Mouse (Mus musculus): ENCODE results near the gene Rapgef1. TPM values are rescaled to one million over a fixed set of nuclear protein-coding genes. Genes with fewer than 3 reads are reported as not detected.

Gene Rapgef1
- polyA plus RNA-seq (2014; fragmentation: Nextera tagmentation; extraction: Ambion mirVana): 13.3 and 14.3 TPM in 2 replicates

- H3K9me3 ChIP-seq (ENCODE audit: control insufficient read depth, low read length): no peaks in the 10 kb centered on the region
- peak within 1 kb of the TSS; percentile 93 for H3K9ac ChIP-seq (ENCODE audit: low read depth, low read length)
- no peaks in the 10 kb centered on the region for H3K36me3 ChIP-seq (ENCODE audit: control insufficient read depth, insufficient read depth, low read length)
- H3K27me3 ChIP-seq (ENCODE audit: control insufficient read depth, insufficient read depth, low read length): no peaks in the 10 kb centered on the region
- H3K4me3 ChIP-seq (ENCODE audit: low read depth, low read length): peak within 1 kb of the TSS; percentile 81
- ATAC-seq (ENCODE audit: low FRiP score): peak; percentile 79
- WGBS: 1% methylated on average over 67 of the region's 101 CpGs
- H3K4me1 ChIP-seq (replicated peaks; ENCODE audit: control insufficient read depth, insufficient read depth, low read length): peaks cover 8% of the 10 kb centered on the region
- peak; percentile 93 for DNase-seq (ENCODE audit: low spot score)
- peak within 1 kb of the TSS; percentile 91 for H3K27ac ChIP-seq (ENCODE audit: low read depth, low read length)
- H3K4me2 ChIP-seq (replicated peaks; ENCODE audit: low read depth, low read length): peak within 1 kb of the TSS; percentile 84
Observed at GRCm38 (mm10) chr2:29619484-29620300, at the start of gene Rapgef1. Gene Rapgef1, plus strand, starts transcription at chr2:29619720.

- peak overlapping the region; percentile 78; the same call in 1 of the 2 replicates for H3K27ac ChIP-seq (ENCODE audit: low read depth, low read length)
- peaks cover 9% of the 10 kb centered on the region for H3K4me1 ChIP-seq (replicated peaks; ENCODE audit: control insufficient read depth, insufficient read depth, low read length)
- DNase-seq (ENCODE audit: low spot score): no peak
Observed at GRCm38 (mm10) chr2:29571921-29572700, 47.4 kb upstream of the Rapgef1 start.

GRCm38 (mm10) chr2:29572811-29573427 is 46.6 kb upstream of the Rapgef1 start:
- 0 out of 2 replicates have a peak, but pooled peaks have one; percentile 22 for ATAC-seq (ENCODE audit: low FRiP score)
- peaks cover 9% of the 10 kb centered on the region for H3K4me1 ChIP-seq (replicated peaks; ENCODE audit: control insufficient read depth, insufficient read depth, low read length)
- no peak overlapping the region for H3K4me2 ChIP-seq (replicated peaks; ENCODE audit: low read depth, low read length)
- no peak overlapping the region for H3K9ac ChIP-seq (ENCODE audit: low read depth, low read length)
- DNase-seq (ENCODE audit: low spot score): peak; percentile 25
- no peaks in the 10 kb centered on the region for H3K27me3 ChIP-seq (ENCODE audit: control insufficient read depth, insufficient read depth, low read length)
- H3K27ac ChIP-seq (ENCODE audit: low read depth, low read length): peak overlapping the region; percentile 78; the same call in 1 of the 2 replicates
- no peak overlapping the region for H3K4me3 ChIP-seq (ENCODE audit: low read depth, low read length)
- H3K36me3 ChIP-seq (ENCODE audit: control insufficient read depth, insufficient read depth, low read length): no peaks in the 10 kb centered on the region
- WGBS: 19% methylated on average over 5 of the region's 5 CpGs
- no peaks in the 10 kb centered on the region for H3K9me3 ChIP-seq (ENCODE audit: control insufficient read depth, low read length)

More at GRCm38 (mm10) chr2:29571921-29572700, 47.4 kb upstream of the Rapgef1 start:
- WGBS: 68% methylated on average over 9 of the region's 9 CpGs
- no peak overlapping the region for H3K4me3 ChIP-seq (ENCODE audit: low read depth, low read length)
- no peak overlapping the region for H3K9ac ChIP-seq (ENCODE audit: low read depth, low read length)
- no peaks in the 10 kb centered on the region for H3K27me3 ChIP-seq (ENCODE audit: control insufficient read depth, insufficient read depth, low read length)
- H3K9me3 ChIP-seq (ENCODE audit: control insufficient read depth, low read length): no peaks in the 10 kb centered on the region
- H3K36me3 ChIP-seq (ENCODE audit: control insufficient read depth, insufficient read depth, low read length): no peaks in the 10 kb centered on the region
- no peak overlapping the region for H3K4me2 ChIP-seq (replicated peaks; ENCODE audit: low read depth, low read length)
- ATAC-seq (ENCODE audit: low FRiP score): no peak

- ATAC-seq (ENCODE audit: low FRiP score) (no peak), DNase-seq (ENCODE audit: low spot score) (peak; percentile 87)
- Histone ChIP-seq H3K9ac (ENCODE audit: low read depth, low read length) (no peak overlapping the region), H3K9me3 (ENCODE audit: control insufficient read depth, low read length) (no peaks in the 10 kb centered on the region), H3K4me3 (ENCODE audit: low read depth, low read length) (no peak overlapping the region), H3K27ac (ENCODE audit: low read depth, low read length) (peak overlapping the region; percentile 78), H3K27me3 (ENCODE audit: control insufficient read depth, insufficient read depth, low read length) (no peaks in the 10 kb centered on the region), H3K4me1 (replicated peaks; ENCODE audit: control insufficient read depth, insufficient read depth, low read length) (peaks cover 9% of the 10 kb centered on the region), H3K36me3 (ENCODE audit: control insufficient read depth, insufficient read depth, low read length) (no peaks in the 10 kb centered on the region), H3K4me2 (replicated peaks; ENCODE audit: low read depth, low read length) (no peak overlapping the region)
- 7% methylated on average over 5 of the region's 5 CpGs for WGBS
Observed at GRCm38 (mm10) chr2:29573591-29573990, 45.9 kb upstream of the Rapgef1 start.

GRCm38 (mm10) chr2:29574187-29574586 is 45.3 kb upstream of the Rapgef1 start:
- Histone ChIP-seq H3K9ac (ENCODE audit: low read depth, low read length) (no peak overlapping the region), H3K36me3 (ENCODE audit: control insufficient read depth, insufficient read depth, low read length) (no peaks in the 10 kb centered on the region), H3K4me1 (replicated peaks; ENCODE audit: control insufficient read depth, insufficient read depth, low read length) (peaks cover 9% of the 10 kb centered on the region), H3K9me3 (ENCODE audit: control insufficient read depth, low read length) (no peaks in the 10 kb centered on the region), H3K4me3 (ENCODE audit: low read depth, low read length) (no peak overlapping the region), H3K4me2 (replicated peaks; ENCODE audit: low read depth, low read length) (no peak overlapping the region), H3K27me3 (ENCODE audit: control insufficient read depth, insufficient read depth, low read length) (no peaks in the 10 kb centered on the region), H3K27ac (ENCODE audit: low read depth, low read length) (peak overlapping the region; percentile 78)
- peak; percentile 35 for ATAC-seq (ENCODE audit: low FRiP score)
- DNase-seq (ENCODE audit: low spot score): peak; percentile 57
- WGBS: 8% methylated on average over 11 of the region's 11 CpGs

- H3K4me3 ChIP-seq (ENCODE audit: low read depth, low read length): no peak overlapping the region
- 0 out of 2 replicates have a peak, but pooled peaks cover 3% of the 10 kb centered on the region for H3K4me1 ChIP-seq (replicated peaks; ENCODE audit: control insufficient read depth, insufficient read depth, low read length)
- ATAC-seq (ENCODE audit: low FRiP score) (no peak), DNase-seq (ENCODE audit: low spot score) (peak; percentile 88)
- H3K36me3 ChIP-seq (ENCODE audit: control insufficient read depth, insufficient read depth, low read length): no peaks in the 10 kb centered on the region
- H3K27me3 ChIP-seq (ENCODE audit: control insufficient read depth, insufficient read depth, low read length): no peaks in the 10 kb centered on the region
- H3K4me2 ChIP-seq (replicated peaks; ENCODE audit: low read depth, low read length): no peak overlapping the region
- no peaks in the 10 kb centered on the region for H3K9me3 ChIP-seq (ENCODE audit: control insufficient read depth, low read length)
- no peak overlapping the region for H3K27ac ChIP-seq (ENCODE audit: low read depth, low read length)
- WGBS: 4% methylated on average over 7 of the region's 7 CpGs
- no peak overlapping the region for H3K9ac ChIP-seq (ENCODE audit: low read depth, low read length)
Observed at GRCm38 (mm10) chr2:29582415-29582814, 37.1 kb upstream of the Rapgef1 start.

- 31% methylated on average over 8 of the region's 8 CpGs for WGBS
- peak overlapping the region; percentile 51 for H3K27ac ChIP-seq (ENCODE audit: low read depth, low read length)
- H3K27me3 ChIP-seq (ENCODE audit: control insufficient read depth, insufficient read depth, low read length): no peaks in the 10 kb centered on the region
- no peak overlapping the region for H3K4me3 ChIP-seq (ENCODE audit: low read depth, low read length)
- peak; percentile 69 for ATAC-seq (ENCODE audit: low FRiP score)
- H3K36me3 ChIP-seq (ENCODE audit: control insufficient read depth, insufficient read depth, low read length): no peaks in the 10 kb centered on the region
- no peak overlapping the region for H3K4me2 ChIP-seq (replicated peaks; ENCODE audit: low read depth, low read length)
- H3K4me1 ChIP-seq (replicated peaks; ENCODE audit: control insufficient read depth, insufficient read depth, low read length): 0 out of 2 replicates have a peak, but pooled peaks cover 3% of the 10 kb centered on the region
- peak; percentile 43 for DNase-seq (ENCODE audit: low spot score)
- no peaks in the 10 kb centered on the region for H3K9me3 ChIP-seq (ENCODE audit: control insufficient read depth, low read length)
- H3K9ac ChIP-seq (ENCODE audit: low read depth, low read length): no peak overlapping the region
Observed at GRCm38 (mm10) chr2:29586017-29586702, 33.4 kb upstream of the Rapgef1 start.

GRCm38 (mm10) chr2:29588006-29588405 is 31.5 kb upstream of the Rapgef1 start:
- Histone ChIP-seq H3K9me3 (ENCODE audit: control insufficient read depth, low read length) (no peaks in the 10 kb centered on the region), H3K9ac (ENCODE audit: low read depth, low read length) (no peak overlapping the region), H3K4me2 (replicated peaks; ENCODE audit: low read depth, low read length) (no peak overlapping the region), H3K27me3 (ENCODE audit: control insufficient read depth, insufficient read depth, low read length) (no peaks in the 10 kb centered on the region), H3K4me3 (ENCODE audit: low read depth, low read length) (no peak overlapping the region), H3K4me1 (replicated peaks; ENCODE audit: control insufficient read depth, insufficient read depth, low read length) (0 out of 2 replicates have a peak, but pooled peaks cover 3% of the 10 kb centered on the region), H3K27ac (ENCODE audit: low read depth, low read length) (no peak overlapping the region), H3K36me3 (ENCODE audit: control insufficient read depth, insufficient read depth, low read length) (no peaks in the 10 kb centered on the region)
- no peak for ATAC-seq (ENCODE audit: low FRiP score)
- 67% methylated on average over 4 of the region's 4 CpGs for WGBS
- no peak for DNase-seq (ENCODE audit: low spot score)
